Mouse (Mus musculus) gastrocnemius, adult 2 months (tissue): ENCODE results near the gene Gm42791. TPM values are rescaled to one million over a fixed set of nuclear protein-coding genes. Genes with fewer than 3 reads are reported as not detected.

Experiments
- DNase-seq: peaks from one replicate; pipeline ENCODE4 v3.0.0; 2022
- H3K27ac ChIP-seq: fragments of 200-600 bp; 2 replicates; pipeline ENCODE4 v1.8.1; 2022; ENCODE audit warnings: mild to moderate bottlenecking
- H3K4me3 ChIP-seq: fragments of 200-600 bp; 2 replicates; pipeline ENCODE4 v1.8.1; 2022; ENCODE audit warnings: mild to moderate bottlenecking, moderate library complexity
- CTCF ChIP-seq: fragments of 200-600 bp; IDR thresholded peaks from 2 replicates; pipeline ENCODE4 v1.8.1; 2022; ENCODE audit warnings: antibody characterized with exemption, mild to moderate bottlenecking, moderate library complexity
- intact Hi-C: fragments of 180-260 bp; cut with DNase I; formaldehyde crosslinking; loops from one replicate; pipeline ENCODE4 v1.15.1; 2025
- total RNA-seq, 2 experiments: library from RNA; stranded (reverse); gene quantifications; 2 replicates each; pipeline ENCODE4 v1.2.3; 2021

Gm42791 gene
- total RNA-seq, 2 experiments from 2014 or later: 2.8 to 5.1 TPM

DNA sequence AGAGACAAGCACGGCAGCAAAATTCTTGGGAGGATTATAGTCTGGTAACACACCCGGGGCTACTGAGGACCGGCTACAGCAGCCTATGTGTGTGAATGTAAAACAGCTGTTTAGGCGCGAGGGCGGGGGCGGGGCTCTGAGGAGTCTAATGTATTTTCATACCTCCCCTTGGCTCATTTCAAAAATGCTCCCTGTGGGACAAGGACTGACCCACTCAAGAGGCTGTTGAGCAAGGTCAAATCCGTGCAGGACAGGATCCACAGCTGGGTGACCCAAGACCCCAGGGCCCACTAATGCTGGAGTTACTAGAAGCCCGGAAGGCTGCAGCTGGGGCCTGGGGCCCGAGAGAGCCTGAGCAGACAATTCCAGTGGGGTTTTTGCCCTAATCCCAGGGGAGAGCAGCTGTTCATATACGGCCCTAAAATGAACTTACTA, 55.0 kb downstream of the Gm42791 start:
- intact Hi-C loops: no loop called here
- Histone ChIP-seq H3K4me3 (no peak overlapping the region), H3K27ac (no peak overlapping the region)
- DNase-seq: no peak
- no peak for TF ChIP-seq CTCF

DNA sequence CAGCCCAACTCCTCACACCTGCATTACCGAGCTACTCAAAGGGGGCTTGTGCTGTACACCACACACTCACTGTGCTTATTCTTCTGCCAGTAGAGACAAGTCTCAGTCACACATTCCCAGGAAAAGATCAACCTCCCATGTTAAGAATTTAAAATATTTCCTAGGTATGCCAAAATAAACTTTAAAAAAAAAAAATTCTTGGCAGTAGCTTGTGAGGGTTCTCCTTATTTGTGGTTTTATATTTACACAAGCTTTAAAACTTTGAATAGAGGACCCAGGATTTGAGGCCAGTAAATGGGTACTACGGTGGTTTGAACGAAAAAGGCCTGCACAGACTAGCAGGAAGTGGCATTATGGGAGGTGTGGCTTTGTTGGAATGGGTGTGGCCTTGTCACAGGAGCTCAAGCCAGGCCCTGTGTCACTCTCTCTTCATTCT, 58.4 kb downstream of the Gm42791 start:
- intact Hi-C loops: no loop called here
- no peak for TF ChIP-seq CTCF

DNA sequence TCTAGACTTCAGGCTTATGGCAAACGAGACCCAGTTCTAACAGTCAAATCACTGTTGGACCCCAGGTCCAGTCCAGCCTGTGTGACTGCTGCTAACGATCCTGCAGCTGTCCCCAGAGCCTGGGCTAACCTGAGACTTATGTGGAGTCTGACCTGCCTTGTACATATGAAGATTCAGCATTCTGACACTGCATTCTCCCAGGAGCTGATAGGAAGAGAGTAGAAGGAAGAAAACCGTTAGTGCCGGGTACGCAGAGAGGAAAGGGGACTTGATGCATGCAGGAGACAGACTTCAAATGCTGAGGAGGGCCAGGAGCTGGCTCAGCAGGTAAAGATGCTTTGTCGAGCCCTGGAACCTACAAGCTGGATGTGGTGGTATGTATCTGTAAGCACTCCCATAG, 59.1 kb downstream of the Gm42791 start:
- no peak for DNase-seq
- no peak for TF ChIP-seq CTCF
- intact Hi-C loops: no loop called here
- H3K4me3 ChIP-seq: no peak overlapping the region
- H3K27ac ChIP-seq: no peak overlapping the region

More for the DNA sequence above, 58.4 kb downstream of the Gm42791 start:
- no peak overlapping the region for H3K4me3 ChIP-seq
- no peak for DNase-seq
- H3K27ac ChIP-seq: no peak overlapping the region

DNA sequence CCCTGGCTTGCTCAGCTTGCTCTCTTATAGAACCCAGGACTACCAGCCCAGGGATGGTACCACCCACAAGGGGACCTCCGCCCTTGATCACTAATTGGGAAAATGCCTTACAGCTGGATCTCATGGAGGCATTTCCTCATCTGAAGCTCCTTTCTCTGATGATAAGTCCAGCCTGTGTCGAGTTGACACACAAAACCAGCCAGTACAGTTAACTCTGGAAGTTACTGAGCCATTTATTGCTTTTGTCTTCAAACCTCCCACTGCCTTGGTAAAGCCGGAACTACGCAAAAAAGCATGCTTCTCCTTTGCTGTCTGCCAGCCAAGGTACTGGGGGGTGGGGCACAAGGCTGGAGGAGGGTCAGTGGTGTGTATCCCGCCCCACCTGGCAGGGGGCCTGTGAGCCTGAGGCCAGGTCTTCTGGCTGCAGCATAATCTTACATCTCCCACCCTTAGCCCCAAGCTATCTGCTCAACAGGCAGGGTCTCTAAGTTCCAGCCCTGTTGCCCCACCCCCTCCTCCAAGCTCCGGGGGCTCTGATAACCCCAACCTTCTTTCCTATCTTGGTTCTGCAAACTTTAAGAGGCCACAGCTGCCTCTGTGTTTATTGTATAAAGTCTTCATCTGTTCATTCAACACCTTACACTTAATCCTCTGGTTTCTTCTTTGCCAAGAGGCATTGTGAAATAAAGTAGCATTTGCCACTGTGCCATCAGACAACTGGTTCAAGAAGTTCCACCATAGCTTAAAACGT, 59.7 kb downstream of the Gm42791 start:
- TF ChIP-seq CTCF: no peak
- no peak for DNase-seq
- Histone ChIP-seq H3K27ac (no peak overlapping the region), H3K4me3 (no peak overlapping the region)
- intact Hi-C loops: no loop called here

DNA sequence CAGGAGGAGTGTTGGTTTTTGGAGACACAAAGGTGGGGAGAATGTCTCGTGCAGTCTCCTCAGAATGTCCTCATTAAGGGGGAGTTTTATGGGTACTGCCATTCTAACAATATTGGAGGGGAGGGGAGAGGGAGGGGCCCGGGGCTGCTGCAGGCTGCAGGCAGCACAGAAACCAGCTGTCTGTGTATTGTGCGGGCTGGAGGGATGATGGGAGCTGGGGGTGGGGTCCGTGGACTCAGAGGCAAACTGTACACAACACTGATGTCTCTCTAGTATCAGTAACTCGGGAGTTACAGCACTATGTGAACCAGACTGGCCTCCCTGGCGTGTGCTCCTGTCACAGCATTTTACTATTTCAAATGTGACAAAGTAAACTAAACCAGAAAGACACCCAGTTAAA, 60.5 kb downstream of the Gm42791 start:
- Histone ChIP-seq H3K27ac (no peak overlapping the region), H3K4me3 (no peak overlapping the region)
- no peak for TF ChIP-seq CTCF
- no peak for DNase-seq
- intact Hi-C loops: no loop called here

DNA sequence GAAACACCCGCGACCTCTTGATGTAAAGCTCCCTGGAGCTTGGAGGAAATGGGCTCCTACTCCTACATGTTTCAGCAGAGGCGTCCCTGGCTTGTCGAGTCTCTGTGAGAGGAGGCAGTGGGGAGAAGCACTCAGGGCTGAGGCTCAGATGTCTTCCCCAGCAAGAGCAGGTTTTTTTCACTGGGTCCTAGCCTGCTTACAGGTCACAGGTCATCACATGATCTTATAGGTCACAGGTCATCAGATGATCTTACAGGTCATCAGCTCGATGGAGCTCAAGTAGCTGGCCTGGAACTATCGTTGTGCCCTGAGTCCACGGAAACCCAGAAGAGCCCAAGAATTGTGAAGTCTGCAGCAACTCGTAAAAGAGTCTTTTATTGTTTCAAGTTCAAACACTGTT, 61.2 kb downstream of the Gm42791 start:
- DNase-seq: no peak
- Histone ChIP-seq H3K27ac (no peak overlapping the region), H3K4me3 (no peak overlapping the region)
- intact Hi-C loops: no loop called here
- TF ChIP-seq CTCF: no peak

DNA sequence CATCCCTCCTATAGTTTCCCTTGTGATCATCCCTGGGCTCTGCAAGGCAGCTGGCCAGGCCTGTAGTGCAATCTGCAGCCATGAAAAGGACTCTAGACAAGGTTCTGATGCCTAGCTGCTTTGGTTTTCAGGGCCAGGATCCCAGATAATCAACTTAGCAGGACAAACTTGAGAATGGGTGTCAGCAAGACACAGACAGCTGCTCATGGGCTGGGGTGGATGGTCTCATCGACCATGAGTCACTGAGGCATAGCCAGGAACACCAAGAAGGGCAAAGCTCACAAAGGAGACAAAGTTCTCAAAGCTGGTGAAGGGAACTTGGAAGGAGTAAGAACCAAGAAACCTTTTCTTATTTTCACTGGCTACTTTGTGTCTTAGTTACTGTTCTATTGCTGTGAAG, 63.6 kb downstream of the Gm42791 start:
- H3K4me3 ChIP-seq: no peak overlapping the region
- DNase-seq: no peak
- H3K27ac ChIP-seq: no peak overlapping the region
- TF ChIP-seq CTCF: no peak
- intact Hi-C loops: no loop called here

DNA sequence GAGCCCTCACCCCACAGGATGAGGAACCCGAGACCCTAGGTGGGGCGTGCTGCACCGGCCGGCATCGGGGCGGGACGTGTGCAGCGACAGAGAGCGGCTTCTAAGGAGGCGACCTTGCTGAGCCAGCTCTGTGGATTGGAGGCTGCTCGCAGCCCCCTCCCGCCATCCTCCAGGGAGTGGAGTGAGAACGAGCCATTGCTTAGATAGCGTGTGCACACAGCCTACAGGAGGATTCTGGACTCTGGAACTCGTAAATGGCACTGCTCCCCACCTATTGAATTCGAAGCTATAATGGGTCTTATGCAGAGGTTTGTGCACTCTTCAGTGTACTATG, 65.9 kb downstream of the Gm42791 start, which contains the start of gene Katnal1:
Gene Katnal1, minus strand, starts transcription at position 205 of the 334 bp plus-strand sequence.
- peak within 1 kb of the TSS; percentile 91 for H3K4me3 ChIP-seq
- peak within 1 kb of the TSS; percentile 97 for H3K27ac ChIP-seq
- intact Hi-C loops: loop anchor here (5.0 kb wide), 1 partner anchor 123 kb away; no protein-coding TSS in a partner anchor
- DNase-seq: no peak
- TF ChIP-seq CTCF: no peak

DNA sequence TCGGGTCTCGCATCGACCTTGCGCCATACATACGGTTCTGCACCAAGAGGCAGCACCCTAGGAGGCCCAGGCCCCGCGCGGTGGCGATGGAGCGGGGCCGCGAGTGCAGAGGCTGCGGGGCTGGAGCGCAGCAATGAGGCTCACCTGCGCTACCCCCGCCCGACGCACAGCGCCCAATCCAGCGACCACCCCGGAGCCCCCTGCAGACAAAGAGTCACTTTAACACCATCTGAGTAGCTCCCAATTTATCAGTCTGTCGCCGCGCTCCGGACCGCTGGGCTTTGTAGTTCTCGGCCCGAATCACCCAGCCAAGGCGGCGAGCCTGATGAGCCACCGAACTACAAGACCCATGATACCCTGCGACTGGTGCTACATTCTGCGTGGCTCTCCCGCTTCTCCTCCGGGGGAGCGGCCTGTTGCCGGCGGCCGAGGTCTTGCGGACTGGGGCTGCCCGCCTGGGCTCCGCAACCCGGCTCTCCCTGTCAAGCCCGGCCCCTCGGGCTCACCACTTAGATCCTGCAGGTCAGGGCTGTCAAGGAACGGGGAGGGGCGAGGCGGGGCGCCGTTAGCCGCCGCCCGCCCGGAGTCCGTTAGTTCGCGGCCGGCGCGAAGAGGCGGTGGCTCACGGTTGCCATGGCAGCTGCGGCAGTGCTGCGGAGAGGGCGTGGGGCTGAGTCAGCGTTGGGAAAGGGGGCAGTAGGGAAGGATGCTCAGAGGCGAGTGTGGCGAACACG, 66.4 kb downstream of the Gm42791 start:
- intact Hi-C loops: loop anchor here (5.0 kb wide), 1 partner anchor 124 kb away; no protein-coding TSS in a partner anchor
- H3K4me3 ChIP-seq: peak overlapping the region; percentile 91
- peak; percentile 10; the same call in 1 of the 2 replicates for TF ChIP-seq CTCF
- DNase-seq: peak; percentile 95
- peak overlapping the region; percentile 97 for H3K27ac ChIP-seq

DNA sequence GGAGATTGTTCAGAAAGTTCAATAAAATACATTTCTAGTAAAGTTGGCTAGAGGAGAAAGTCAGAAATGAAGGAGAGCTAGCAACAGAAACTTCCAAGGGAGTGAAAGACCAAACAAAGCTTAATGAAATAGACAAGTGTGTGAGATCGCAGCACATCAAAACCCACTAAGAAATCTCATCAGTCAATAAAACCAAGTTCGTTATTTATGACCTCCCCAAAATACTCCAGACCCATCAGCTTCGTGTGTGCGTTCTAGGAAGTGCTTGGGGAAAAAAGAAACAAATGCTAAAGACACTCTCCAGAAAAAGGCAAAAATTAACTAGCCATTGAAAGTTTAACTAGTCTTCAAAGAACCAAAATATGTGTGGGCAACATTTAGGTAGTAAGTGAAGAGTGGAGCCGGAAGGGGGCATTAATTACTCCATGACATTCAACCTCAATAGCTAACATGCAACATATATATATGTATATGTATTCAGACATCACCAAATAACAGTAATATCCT, 67.2 kb downstream of the Gm42791 start:
- H3K27ac ChIP-seq: peak overlapping the region; percentile 97
- DNase-seq: no peak
- TF ChIP-seq CTCF: no peak
- intact Hi-C loops: loop anchor here (5.0 kb wide), 1 partner anchor 125 kb away; no protein-coding TSS in a partner anchor
- peak overlapping the region; percentile 91 for H3K4me3 ChIP-seq

DNA sequence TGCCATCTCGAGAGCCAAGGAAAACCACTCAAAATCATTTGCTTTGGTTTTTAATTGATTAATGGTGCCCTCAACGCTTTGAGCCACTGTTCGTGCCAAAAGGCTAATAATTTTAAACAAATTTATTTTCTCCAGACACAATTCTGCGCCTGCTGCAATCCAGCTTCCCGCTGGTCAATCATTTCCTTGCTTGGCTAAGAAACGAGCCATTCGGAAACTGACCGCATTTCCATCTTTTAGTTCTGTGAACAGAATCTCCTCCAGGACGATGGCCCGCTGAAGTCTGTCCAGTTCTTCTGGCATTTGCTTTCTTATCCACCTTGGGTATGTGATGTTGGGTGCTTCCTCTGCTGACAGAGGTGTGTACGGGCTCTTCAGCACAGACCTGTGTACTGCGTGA, 70.4 kb downstream of the Gm42791 start:
- Histone ChIP-seq H3K27ac (no peak overlapping the region), H3K4me3 (no peak overlapping the region)
- TF ChIP-seq CTCF: no peak
- DNase-seq: no peak
- intact Hi-C loops: no loop called here

DNA sequence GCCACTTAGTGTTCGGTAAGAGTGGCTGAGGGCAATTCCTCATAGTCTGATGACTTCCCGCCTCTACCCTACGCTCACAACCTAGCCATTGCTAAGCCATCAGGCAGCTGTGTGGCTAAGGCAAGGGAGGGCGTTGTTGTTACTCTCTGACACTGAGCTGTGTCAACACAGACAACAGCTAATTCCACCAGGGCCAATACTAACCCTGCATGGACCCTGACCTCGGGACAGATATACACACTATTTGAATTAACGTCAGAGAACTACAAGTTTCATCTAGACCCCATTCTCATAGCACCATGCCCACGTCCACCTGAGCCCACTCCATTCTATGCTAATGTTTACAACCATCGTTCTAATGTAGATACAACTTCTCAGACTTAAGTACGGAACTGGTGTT, 70.9 kb downstream of the Gm42791 start:
- Histone ChIP-seq H3K27ac (peak overlapping the region; percentile 46; the same call in 1 of the 2 replicates), H3K4me3 (peak overlapping the region; percentile 51; the same call in 1 of the 2 replicates)
- no peak for DNase-seq
- TF ChIP-seq CTCF: no peak
- intact Hi-C loops: no loop called here

DNA sequence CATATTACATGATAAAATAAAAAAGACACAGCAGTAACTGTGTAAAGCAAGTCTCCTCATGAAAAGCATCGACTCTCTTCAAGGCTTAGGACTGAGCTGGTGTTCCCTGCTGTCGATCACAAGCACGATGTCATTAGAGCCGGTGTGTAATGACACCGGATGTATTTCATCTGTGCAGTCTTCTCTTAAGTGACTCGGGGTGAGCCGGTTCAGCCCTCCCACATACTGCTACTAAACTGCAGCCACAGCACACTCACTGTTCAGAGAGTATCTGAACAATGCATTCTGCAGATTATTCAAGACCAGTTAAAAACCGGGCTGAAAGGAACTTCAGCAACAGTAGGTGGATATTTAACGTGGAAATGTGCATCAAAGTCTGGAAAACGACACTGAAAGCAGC, 71.5 kb downstream of the Gm42791 start:
- Histone ChIP-seq H3K27ac (peak overlapping the region; percentile 46; the same call in 1 of the 2 replicates), H3K4me3 (peak overlapping the region; percentile 51)
- intact Hi-C loops: no loop called here
- DNase-seq: no peak
- TF ChIP-seq CTCF: no peak
